26 mouse cellular contexts compared by ENCODE assay signal in genomic region chr15:101088291-101088690, GRCm38 (mm10). TPM values are rescaled to one million over a fixed set of nuclear protein-coding genes. Genes with fewer than 3 reads are reported as not detected.
"Had no signal": no experiment of that assay in that cellular context is flagged by ENCODE, and none has a peak within 500 bp of the region (broad histone marks: within the 10 kb centered on the region; RNA-seq: fewer than 3 reads in every experiment).

No protein-coding gene starts in this region.

- H3K4me2 ChIP-seq: kidney, embryonic 15.5 days; limb, embryonic 15.5 days; liver, embryonic 12.5 days; lung, embryonic 14.5 days; neural tube, embryonic 12.5 days; stomach, embryonic 15.5 days had no signal

- H3K27ac ChIP-seq: kidney, embryonic 15.5 days; left cerebral cortex, adult 2 months; liver, embryonic 12.5 days; macrophage; neural tube, embryonic 12.5 days; stomach, embryonic 15.5 days had no signal

- H3K27me3 ChIP-seq: limb, embryonic 15.5 days; liver, embryonic 12.5 days; stomach, embryonic 15.5 days had no signal

- H3K36me3 ChIP-seq: kidney, embryonic 15.5 days; limb, embryonic 15.5 days; liver, embryonic 12.5 days; neural tube, embryonic 12.5 days; stomach, embryonic 15.5 days had no signal

- H3K9ac ChIP-seq: kidney, embryonic 15.5 days; limb, embryonic 15.5 days; liver, embryonic 12.5 days; lung, embryonic 14.5 days; neural tube, embryonic 12.5 days; stomach, embryonic 15.5 days had no signal

- DNase-seq: kidney, adult 2 months; kidney, postnatal 14 days; lung, embryonic 14.5 days; lung, postnatal 10 days; retina, postnatal 1 day; right cerebral cortex, postnatal 4 days; spleen, adult 18-20 months; thymus, postnatal 36 days had no signal

- H3K4me3 ChIP-seq: kidney, embryonic 15.5 days; left cerebral cortex, adult 2 months; limb, embryonic 15.5 days; liver, embryonic 12.5 days; megakaryocyte, embryonic 14.5 days; neural tube, embryonic 12.5 days; stomach, embryonic 15.5 days had no signal

- H3K9me3 ChIP-seq: kidney, embryonic 15.5 days; limb, embryonic 15.5 days; liver, embryonic 12.5 days; neural tube, embryonic 12.5 days; stomach, embryonic 15.5 days had no signal

- ATAC-seq: intestine, embryonic 16.5 days; liver, embryonic 12.5 days had no signal

RNA-seq across cellular contexts. Expression of gene Ankrd33, which starts 27.3 kb away (rescaled TPM):
- total RNA-seq: layer of hippocampus, postnatal 14 days; left cerebral cortex, adult 2 months; monocyte, adult 5-6 weeks had no signal
- polyA plus RNA-seq: intestine, embryonic 16.5 days; kidney, adult 2 months; kidney, embryonic 15.5 days; large intestine, adult 2 months; limb, embryonic 11.5 days; limb, embryonic 15.5 days; liver, embryonic 12.5 days; liver, embryonic 16.5 days; lung, embryonic 14.5 days; macrophage; neural tube, embryonic 12.5 days; stomach, embryonic 15.5 days; testis, adult 2 months; thymus, postnatal 0 days had no signal

RNA-seq across cellular contexts. Expression of gene Gm47841, which starts 41.1 kb away (rescaled TPM):
- total RNA-seq: layer of hippocampus, adult 8-10 months; layer of hippocampus, postnatal 14 days; left cerebral cortex, adult 2 months; left cerebral cortex, postnatal 14 days; monocyte, adult 5-6 weeks had no signal
- polyA plus RNA-seq: intestine, embryonic 16.5 days; kidney, adult 2 months; kidney, embryonic 15.5 days; large intestine, adult 2 months; limb, embryonic 11.5 days; limb, embryonic 15.5 days; liver, embryonic 12.5 days; liver, embryonic 16.5 days; lung, embryonic 14.5 days; macrophage; neural tube, embryonic 12.5 days; stomach, embryonic 15.5 days; thymus, postnatal 0 days had no signal
